Mouse (Mus musculus) Patski (cell line): ENCODE measurements at regions not wholly inside any gene's neighbourhood (a gene's known extent, or its start where the extent isn't known, plus 50 kb on each side); places are given as distances from the start of the nearest gene placed in this dataset.
"Not testable (repeated sequence)": the region's sequence is repeated elsewhere in the genome, so short reads cannot be mapped to it uniquely, and the experiment has no call there.

Experiments
- ATAC-seq: fragments of 100-300 bp; one replicate; pipeline ENCODE4 v1.8.0; 2021
- CTCF ChIA-PET: fragments of 350-600 bp; sonication (Branson Sonifier 250); formaldehyde crosslinking; loops from one replicate; lab custom pipeline; 2022; ENCODE audit warnings: inconsistent platforms; lab: Charles Lee
- POLR2A ChIA-PET: fragments of 350-600 bp; sonication (Branson Sonifier 250); formaldehyde crosslinking; loops from one replicate; lab custom pipeline; 2022; ENCODE audit warnings: antibody characterized with exemption, inconsistent platforms; lab: Charles Lee
- DNase-seq: peaks from one replicate; pipeline ENCODE4 v3.0.0-alpha.2; 2011; ENCODE audit warnings: low read depth, low spot score
- H3K27me3 ChIP-seq: fragments of 371-371 bp; one replicate; pipeline ENCODE4 v1.5.1; 2021
- CTCF ChIP-seq: fragments of 100-300 bp; IDR thresholded peaks from one replicate; pipeline ENCODE4 v1.5.1; 2021
- in situ Hi-C: fragments of 300-500 bp; cut with MboI; formaldehyde crosslinking; loops from 3 replicates; pipeline ENCODE4 v1.11.1; 2018; ENCODE audit warnings: low pct_unique_long_range_greater_than_20kb, mixed read lengths

- TF ChIP-seq CTCF: no peak
- ChIA-PET POLR2A (no interaction called here), CTCF (no interaction called here)
- no peak for DNase-seq
- ATAC-seq: no peak
- in situ Hi-C loops: no loop called here
- peaks cover 5% of the 10 kb centered on the region for H3K27me3 ChIP-seq
Measured at GRCm38 (mm10) chr10:6262029-6262428, 339.8 kb upstream of the Rgs17 start.

GRCm38 (mm10) chr10:6265662-6266061 lies 343.5 kb upstream of the Rgs17 start:
- no peak for ATAC-seq
- in situ Hi-C loops: no loop called here
- peaks cover 5% of the 10 kb centered on the region for H3K27me3 ChIP-seq
- DNase-seq: no peak
- TF ChIP-seq CTCF: no peak
- CTCF ChIA-PET: no interaction called here
- POLR2A ChIA-PET: no interaction called here

- TF ChIP-seq CTCF: no peak
- POLR2A ChIA-PET: no interaction called here
- CTCF ChIA-PET: no interaction called here
- DNase-seq (no peak), ATAC-seq (no peak)
- no peaks in the 10 kb centered on the region for H3K27me3 ChIP-seq
- in situ Hi-C loops: no loop called here
Measured at GRCm38 (mm10) chr10:6291388-6291787, 369.2 kb upstream of the Rgs17 start.

- TF ChIP-seq CTCF: no peak
- DNase-seq (no peak), ATAC-seq (no peak)
- H3K27me3 ChIP-seq: peaks cover 3% of the 10 kb centered on the region
- in situ Hi-C loops: no loop called here
- CTCF ChIA-PET: no interaction called here
- POLR2A ChIA-PET: no interaction called here
Measured at GRCm38 (mm10) chr10:6296621-6297020, 374.4 kb upstream of the Rgs17 start.

- no peak for ATAC-seq
- DNase-seq: no peak
- H3K27me3 ChIP-seq: peaks cover 3% of the 10 kb centered on the region
- CTCF ChIA-PET: no interaction called here
- POLR2A ChIA-PET: no interaction called here
- in situ Hi-C loops: no loop called here
- TF ChIP-seq CTCF: no peak
Measured at GRCm38 (mm10) chr10:6297796-6298195, 375.6 kb upstream of the Rgs17 start.

- in situ Hi-C loops: no loop called here
- DNase-seq: no peak
- peaks cover 3% of the 10 kb centered on the region for H3K27me3 ChIP-seq
- no peak for ATAC-seq
- ChIA-PET CTCF (no interaction called here), POLR2A (no interaction called here)
- TF ChIP-seq CTCF: no peak
Measured at GRCm38 (mm10) chr10:6298682-6299081, 376.5 kb upstream of the Rgs17 start.

GRCm38 (mm10) chr10:6301514-6301913 lies 379.3 kb upstream of the Rgs17 start:
- TF ChIP-seq CTCF: no peak

GRCm38 (mm10) chr10:6309351-6309750 lies 387.2 kb upstream of the Rgs17 start:
- CTCF ChIA-PET: no interaction called here
- in situ Hi-C loops: no loop called here
- H3K27me3 ChIP-seq: peaks cover 8% of the 10 kb centered on the region
- DNase-seq (no peak), ATAC-seq (no peak)
- POLR2A ChIA-PET: no interaction called here
- TF ChIP-seq CTCF: no peak

More at GRCm38 (mm10) chr10:6301514-6301913, 379.3 kb upstream of the Rgs17 start:
- ATAC-seq: no peak
- ChIA-PET POLR2A (no interaction called here), CTCF (no interaction called here)
- DNase-seq: no peak
- peaks cover 3% of the 10 kb centered on the region for H3K27me3 ChIP-seq
- in situ Hi-C loops: no loop called here

- H3K27me3 ChIP-seq: peaks cover 2% of the 10 kb centered on the region
- no peak for ATAC-seq
- ChIA-PET CTCF (no interaction called here), POLR2A (no interaction called here)
- in situ Hi-C loops: no loop called here
- no peak for DNase-seq
- no peak for TF ChIP-seq CTCF
Measured at GRCm38 (mm10) chr10:6341572-6341971, 416.7 kb upstream of the Oprm1 start.

GRCm38 (mm10) chr10:6349216-6349615 lies 409.1 kb upstream of the Oprm1 start:
- POLR2A ChIA-PET, CTCF ChIA-PET, ATAC-seq, in situ Hi-C loops, DNase-seq, H3K27me3 ChIP-seq: not testable (repeated sequence)

GRCm38 (mm10) chr10:6366182-6366581 lies 392.1 kb upstream of the Oprm1 start:
- POLR2A ChIA-PET: no interaction called here
- no peak for TF ChIP-seq CTCF
- peaks cover 12% of the 10 kb centered on the region for H3K27me3 ChIP-seq
- in situ Hi-C loops: no loop called here
- DNase-seq: no peak
- no peak for ATAC-seq
- CTCF ChIA-PET: no interaction called here

- CTCF ChIA-PET: no interaction called here
- ATAC-seq: no peak
- in situ Hi-C loops: no loop called here
Measured at GRCm38 (mm10) chr10:6371666-6372065, 386.6 kb upstream of the Oprm1 start.

GRCm38 (mm10) chr10:6417336-6418105 lies 340.8 kb upstream of the Oprm1 start:
- ATAC-seq, DNase-seq, H3K27me3 ChIP-seq, in situ Hi-C loops, POLR2A ChIA-PET, CTCF ChIA-PET: not testable (repeated sequence)

More at GRCm38 (mm10) chr10:6371666-6372065, 386.6 kb upstream of the Oprm1 start:
- DNase-seq: no peak
- peaks cover 13% of the 10 kb centered on the region for H3K27me3 ChIP-seq
- POLR2A ChIA-PET: no interaction called here
- no peak for TF ChIP-seq CTCF

- H3K27me3 ChIP-seq, ATAC-seq, DNase-seq, CTCF ChIA-PET, in situ Hi-C loops, POLR2A ChIA-PET: not testable (repeated sequence)
Measured at GRCm38 (mm10) chr10:6418234-6418633, 340.1 kb upstream of the Oprm1 start.
